Mouse (Mus musculus): ENCODE data around the gene Psmc3. TPM values are rescaled to one million over a fixed set of nuclear protein-coding genes. Genes with fewer than 3 reads are reported as not detected.
A peak's percentile ranks its signal among the peaks of the same experiment; 100 is the strongest.
"Not testable (repeated sequence)": the region's sequence is repeated elsewhere in the genome, so short reads cannot be mapped to it uniquely, and the experiment has no call there.

The Psmc3 gene
- total RNA-seq, 1 experiment from 2014 or later = 246 TPM

DNA sequence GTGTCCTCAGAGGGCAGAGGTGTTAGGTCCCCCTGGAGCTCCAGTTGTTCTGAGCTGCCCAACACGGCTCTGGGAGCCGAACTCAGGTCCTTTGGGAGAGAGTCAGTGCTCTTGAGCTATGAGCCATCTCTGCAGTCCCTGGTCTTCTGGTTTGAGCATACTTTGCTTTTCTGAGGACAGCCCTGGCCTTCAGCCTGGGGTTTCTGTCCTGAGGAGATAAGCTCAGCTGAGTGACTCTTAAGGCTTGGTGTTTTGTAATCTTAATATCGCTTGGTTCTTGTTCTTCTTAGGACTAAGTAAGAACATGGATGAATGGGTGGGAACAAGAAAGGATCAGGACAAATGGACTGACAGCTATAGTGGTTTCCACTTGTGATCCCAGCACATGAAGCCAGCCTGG lies 54.3 kb downstream of the Psmc3 start:
- peak; percentile 59; the same call in 1 of the 2 replicates for ATAC-seq (replicated peaks; ENCODE audit: low read depth, poor library complexity, severe bottlenecking)

DNA sequence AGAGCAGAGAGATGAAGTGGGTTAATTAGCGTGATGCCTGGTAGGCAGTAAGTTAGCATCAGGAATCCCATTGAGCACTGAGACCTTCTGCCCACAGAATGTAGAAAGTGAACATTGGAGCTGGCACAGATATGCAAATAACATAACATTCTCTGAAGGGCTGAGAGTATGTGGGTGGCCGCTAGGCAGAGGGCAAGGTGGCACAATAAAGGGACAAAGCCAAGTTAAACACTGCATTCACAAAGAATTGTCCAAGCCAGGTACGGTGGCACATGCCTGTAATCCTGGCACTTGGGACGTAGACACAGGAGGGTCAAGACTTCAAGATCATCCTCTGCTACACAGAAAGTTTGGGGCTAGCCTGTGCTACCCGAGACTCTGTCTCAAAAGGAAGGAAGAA lies 55.4 kb downstream of the Psmc3 start:
- ATAC-seq (replicated peaks; ENCODE audit: low read depth, poor library complexity, severe bottlenecking) = no peak

DNA sequence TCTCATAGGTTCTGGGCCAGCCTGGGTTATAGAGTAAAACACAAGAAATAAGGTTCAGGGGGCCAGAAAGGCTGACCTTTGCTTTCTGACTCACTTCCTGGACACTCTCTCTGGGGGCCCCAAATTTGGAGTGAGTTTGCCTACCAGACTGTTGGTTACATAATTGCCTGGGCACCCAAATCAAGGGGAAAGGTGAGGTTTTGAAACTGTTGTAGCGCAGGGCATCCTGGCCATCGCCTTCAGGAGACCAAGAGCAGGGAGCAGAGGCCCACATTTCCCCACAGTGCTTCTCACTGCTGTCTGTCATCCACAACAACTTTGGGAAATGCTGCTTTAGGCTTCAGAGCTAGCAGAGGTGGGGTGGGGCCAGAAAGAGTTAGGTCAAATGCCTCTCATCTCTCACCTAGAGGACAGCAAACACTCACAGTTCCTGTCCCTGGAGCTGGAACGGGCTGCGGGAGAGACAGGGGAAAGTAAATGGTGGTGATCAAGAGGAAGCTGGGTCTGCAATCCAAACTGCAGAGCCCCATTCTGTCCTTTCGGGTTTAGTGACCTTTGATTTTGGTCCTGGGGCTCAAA lies 56.1 kb downstream of the Psmc3 start:
- ATAC-seq (replicated peaks; ENCODE audit: low read depth, poor library complexity, severe bottlenecking) = no peak

DNA sequence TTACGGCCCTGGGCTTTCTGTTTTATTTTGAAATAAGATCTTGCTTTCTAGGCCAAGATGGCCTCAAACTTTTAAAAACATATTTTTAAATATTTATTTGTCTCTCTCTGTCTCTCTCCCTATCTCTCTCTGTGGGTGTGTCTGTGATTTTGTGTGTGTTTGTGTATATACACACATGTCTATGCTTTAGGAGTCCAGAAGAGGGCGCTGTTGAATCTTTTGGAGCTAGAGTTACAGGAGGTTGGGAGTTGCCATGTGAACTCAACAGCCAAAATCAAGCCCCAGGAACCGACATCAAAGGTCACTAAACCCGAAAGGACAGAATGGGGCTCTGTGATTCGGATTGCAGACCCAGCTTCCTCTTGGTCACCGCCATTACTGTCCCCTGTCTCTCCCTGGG lies 56.6 kb downstream of the Psmc3 start:
- no peak for ATAC-seq (replicated peaks; ENCODE audit: low read depth, poor library complexity, severe bottlenecking)

DNA sequence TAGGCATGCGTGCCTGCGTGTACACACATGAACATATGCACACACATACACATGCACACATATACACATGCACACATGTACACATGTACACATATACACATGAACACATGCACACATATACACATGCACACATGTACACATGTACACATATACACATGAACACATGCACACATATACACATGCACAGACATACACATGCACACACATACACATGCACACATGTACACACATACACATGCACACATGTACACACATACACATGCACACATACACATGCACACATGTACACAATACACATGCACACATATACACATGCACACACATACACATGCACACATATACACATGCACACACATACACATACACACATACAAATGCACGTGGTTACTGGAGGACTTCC lies 58.0 kb downstream of the Psmc3 start:
- not testable (repeated sequence) for ATAC-seq (replicated peaks; ENCODE audit: low read depth, poor library complexity, severe bottlenecking)

DNA sequence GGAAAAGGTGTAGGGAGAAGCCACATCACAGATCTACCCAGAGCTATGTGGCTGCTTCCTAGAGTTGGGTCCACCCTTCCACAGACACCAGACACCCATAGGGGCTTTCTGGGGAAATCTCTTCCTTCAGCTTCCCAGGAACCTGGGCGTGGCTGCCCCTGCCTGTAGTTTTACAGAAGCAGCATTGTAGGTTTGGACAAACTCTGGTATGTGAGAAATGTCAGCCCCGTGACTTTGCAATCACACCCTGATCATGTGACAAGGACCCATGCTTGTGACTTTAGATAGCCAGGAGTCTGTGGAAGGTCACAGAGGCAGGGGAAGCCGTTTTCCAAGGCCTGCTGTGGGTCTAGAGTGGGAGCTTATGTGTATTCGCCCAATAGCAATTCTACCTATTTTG lies 58.7 kb downstream of the Psmc3 start:
- ATAC-seq (replicated peaks; ENCODE audit: low read depth, poor library complexity, severe bottlenecking) = no peak

DNA sequence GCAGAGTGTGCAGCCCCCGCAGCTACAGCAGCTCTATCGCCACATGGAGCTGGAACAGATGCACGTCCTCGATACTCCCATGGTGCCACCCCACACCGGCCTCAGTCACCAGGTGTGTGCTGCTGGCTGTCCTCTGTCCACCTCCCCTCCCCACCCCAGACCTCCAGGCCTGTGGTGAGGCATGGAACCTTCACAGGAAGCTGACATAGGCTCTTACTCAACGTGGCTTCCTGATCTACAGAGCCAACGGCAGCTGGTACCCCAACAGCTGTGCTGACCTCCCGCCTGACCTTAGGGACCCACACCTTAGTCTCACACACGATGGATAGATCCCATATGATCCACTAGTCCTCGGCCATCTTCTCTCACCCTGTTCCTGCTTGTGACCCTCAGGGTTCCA lies 59.5 kb downstream of the Psmc3 start:
- peak; percentile 12; the same call in 1 of the 2 replicates for ATAC-seq (replicated peaks; ENCODE audit: low read depth, poor library complexity, severe bottlenecking)

DNA sequence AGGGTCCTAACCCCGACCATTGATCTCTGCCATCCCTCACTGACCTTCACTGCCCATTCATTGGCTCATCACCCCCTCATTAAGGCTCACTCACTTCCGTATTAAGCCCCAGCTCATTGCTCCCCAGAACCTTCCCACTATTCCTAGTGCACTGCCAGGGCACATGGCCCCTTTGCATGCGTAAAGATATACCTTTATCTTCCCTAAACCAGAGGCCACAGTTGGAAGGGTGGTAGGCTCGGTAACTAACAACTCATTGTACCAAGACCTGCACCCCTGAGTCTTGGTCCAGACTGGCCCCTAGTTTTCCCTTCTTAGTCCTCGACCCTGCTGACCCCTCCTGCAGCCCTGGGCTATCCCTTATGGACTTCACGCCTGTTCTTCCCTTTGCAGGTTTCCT lies 60.0 kb downstream of the Psmc3 start:
- no peak for ATAC-seq (replicated peaks; ENCODE audit: low read depth, poor library complexity, severe bottlenecking)

DNA sequence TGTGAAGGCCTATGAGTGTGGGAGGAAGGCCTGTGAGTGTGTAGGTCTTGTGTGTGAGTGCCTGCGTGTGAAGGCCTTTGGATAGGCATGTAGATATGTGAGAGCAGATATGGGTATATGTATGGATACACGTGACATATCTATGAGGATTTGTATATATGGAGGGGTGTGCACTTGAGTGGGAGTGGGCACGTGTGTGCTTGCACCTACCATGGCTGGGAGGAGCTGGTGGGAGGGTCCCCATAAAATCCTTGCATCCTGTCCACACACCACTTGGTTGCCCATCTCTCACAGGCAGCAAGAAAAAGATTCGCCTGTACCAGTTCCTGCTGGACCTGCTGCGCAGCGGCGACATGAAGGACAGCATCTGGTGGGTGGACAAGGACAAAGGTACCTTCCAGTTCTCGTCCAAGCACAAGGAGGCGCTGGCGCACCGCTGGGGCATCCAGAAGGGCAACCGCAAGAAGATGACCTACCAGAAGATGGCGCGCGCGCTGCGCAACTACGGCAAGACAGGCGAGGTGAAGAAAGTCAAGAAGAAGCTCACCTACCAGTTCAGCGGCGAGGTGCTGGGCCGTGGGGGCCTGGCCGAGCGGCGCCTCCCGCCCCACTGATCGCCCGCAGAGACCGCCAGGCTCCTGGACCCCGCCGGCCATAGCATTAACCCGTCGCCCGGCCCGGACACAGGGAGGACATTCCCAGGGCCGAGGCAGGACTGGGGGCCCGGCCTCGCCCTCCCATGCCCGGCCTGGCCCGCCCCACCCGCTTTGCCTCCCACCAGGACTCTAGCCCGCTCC lies 61.2 kb downstream of the Psmc3 start:
- ATAC-seq (replicated peaks; ENCODE audit: low read depth, poor library complexity, severe bottlenecking) = peak; percentile 70

DNA sequence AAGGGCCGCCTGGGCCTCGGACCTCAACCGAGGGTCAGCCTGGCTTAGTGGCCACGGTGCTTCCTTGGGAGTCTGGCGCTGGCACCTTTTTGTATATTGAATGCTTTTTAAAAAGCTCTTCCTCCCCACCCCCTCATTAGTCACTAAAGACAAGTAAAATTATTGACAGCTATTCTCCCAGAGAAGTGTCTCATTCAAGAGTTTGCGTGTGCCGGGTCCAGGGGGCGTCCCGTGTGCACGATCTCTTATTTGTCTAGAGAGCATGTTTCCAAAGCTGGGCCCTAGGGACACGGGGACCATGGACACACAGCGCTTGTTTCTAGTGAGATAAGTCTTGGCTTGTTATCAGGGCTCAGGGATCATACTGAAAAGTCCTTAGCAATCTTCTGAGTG lies 61.8 kb downstream of the Psmc3 start:
- ATAC-seq (replicated peaks; ENCODE audit: low read depth, poor library complexity, severe bottlenecking) = no peak

Other genes starting within 250 kb of the Psmc3 start
- gene Mtch2, start 206.9 kb upstream of the Psmc3 start, total RNA-seq (2017) = 139 and 181 TPM in 2 replicates
- not detected in 2 replicates for gene C1qtnf4, start 168.1 kb upstream of the Psmc3 start, total RNA-seq (2017)
- 26.1 and 35.8 TPM in 2 replicates for gene Kbtbd4, start 149.3 kb upstream of the Psmc3 start, total RNA-seq (2017)
- gene Ndufs3, start 149.2 kb upstream of the Psmc3 start, total RNA-seq (2017) = 77.5 and 102 TPM in 2 replicates
- gene Celf1, start 113.6 kb upstream of the Psmc3 start, total RNA-seq (2017) = 38.8 and 52.0 TPM in 2 replicates
- 3.9 and 5.0 TPM in 2 replicates for gene Rapsn, start 18.4 kb upstream of the Psmc3 start, total RNA-seq (2017)
- gene Slc39a13, start 16.4 kb downstream of the Psmc3 start, total RNA-seq (2017) = 8.9 and 10.7 TPM in 2 replicates
- gene Spi1, start 28.4 kb downstream of the Psmc3 start, total RNA-seq (2017) = 64.4 and 74.3 TPM in 2 replicates
- 0.09 and 0.15 TPM in 2 replicates for gene Mybpc3, start 64.1 kb downstream of the Psmc3 start, total RNA-seq (2017)
- gene Madd, start 129.8 kb downstream of the Psmc3 start, total RNA-seq (2017) = 46.4 and 55.6 TPM in 2 replicates
- 0.23 TPM in 1 of 2 replicates, not detected in the other for gene Nr1h3, start 148.8 kb downstream of the Psmc3 start, total RNA-seq (2017)
- 6.5 and 15.3 TPM in 2 replicates for gene Acp2, start 148.9 kb downstream of the Psmc3 start, total RNA-seq (2017)
- gene Ddb2, start 183.0 kb downstream of the Psmc3 start, total RNA-seq (2017) = 11.5 and 18.0 TPM in 2 replicates
- gene Pacsin3, start 201.9 kb downstream of the Psmc3 start, total RNA-seq (2017) = 0.19 TPM in 1 of 2 replicates, not detected in the other
- 36.8 and 37.3 TPM in 2 replicates for gene Arfgap2, start 211.0 kb downstream of the Psmc3 start, total RNA-seq (2017)